Mouse (Mus musculus) T-helper 17 cell (primary cell): Measurements from ENCODE around the gene Nxpe2.
"Not testable (repeated sequence)": the region's sequence is repeated elsewhere in the genome, so short reads cannot be mapped to it uniquely, and the experiment has no call there.

Experiments used
- in situ Hi-C, 2 experiments: fragments of 300-600 bp; cut with MboI, MseI; formaldehyde crosslinking; loops; 1 replicate in 1 of 2; 2 replicates in 1 of 2; pipeline ENCODE4 v1.15.1; 2025; ENCODE audit warnings: high pct_unique_total_duplicates in 2 of 2

Nxpe2 gene

DNA sequence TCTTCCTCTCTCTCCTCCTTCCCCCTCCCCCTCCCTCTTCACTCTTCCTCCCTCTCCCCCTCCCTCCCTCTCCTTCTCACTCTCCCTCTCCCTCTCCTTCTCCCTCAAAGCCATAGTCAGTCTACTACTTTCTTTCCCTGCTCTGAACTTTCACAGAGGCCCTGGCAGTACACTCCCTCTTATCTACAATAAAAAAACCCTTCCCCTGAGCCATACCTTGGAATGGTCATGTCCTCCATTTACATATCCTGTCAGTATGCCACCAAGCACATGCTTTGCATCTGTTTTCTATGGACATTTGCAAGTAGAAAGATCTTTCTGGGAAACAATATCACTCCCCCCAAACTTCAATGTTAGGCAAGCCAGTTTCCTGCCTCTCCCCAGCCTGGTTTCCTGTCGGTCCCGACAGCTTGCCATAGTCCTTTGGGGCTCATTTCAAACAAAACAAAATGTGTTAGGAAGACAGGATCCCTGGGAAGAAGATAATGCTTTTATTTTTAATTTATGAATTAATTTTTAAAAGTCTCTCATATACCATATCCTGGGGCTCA lies at the start of gene Nxpe2:
TSS of gene Nxpe2 (minus strand) at position 307 of the 551 bp plus-strand sequence.
- in situ Hi-C loops: no loop called here

DNA sequence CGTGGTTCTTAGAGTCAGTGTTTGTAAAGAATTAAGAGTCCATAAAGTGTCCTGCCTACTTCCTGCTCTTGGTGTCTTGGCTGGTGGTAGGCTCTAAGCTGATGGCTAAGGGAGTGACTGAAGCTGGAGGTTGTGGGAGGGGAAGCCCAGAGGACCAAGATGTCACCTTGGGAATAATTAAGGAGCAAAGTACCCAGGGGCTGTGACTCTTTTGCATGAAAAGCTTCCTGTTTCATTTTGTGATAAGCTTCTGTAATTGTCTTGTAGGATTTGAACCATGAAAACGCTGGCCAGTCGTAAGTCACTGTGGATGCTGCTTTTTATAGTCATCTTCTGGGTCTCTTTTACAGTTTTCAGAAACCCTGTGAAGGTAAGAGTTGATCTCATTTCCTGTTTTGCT lies 36.7 kb upstream of the Nxpe2 start:
- in situ Hi-C loops: no loop called here

DNA sequence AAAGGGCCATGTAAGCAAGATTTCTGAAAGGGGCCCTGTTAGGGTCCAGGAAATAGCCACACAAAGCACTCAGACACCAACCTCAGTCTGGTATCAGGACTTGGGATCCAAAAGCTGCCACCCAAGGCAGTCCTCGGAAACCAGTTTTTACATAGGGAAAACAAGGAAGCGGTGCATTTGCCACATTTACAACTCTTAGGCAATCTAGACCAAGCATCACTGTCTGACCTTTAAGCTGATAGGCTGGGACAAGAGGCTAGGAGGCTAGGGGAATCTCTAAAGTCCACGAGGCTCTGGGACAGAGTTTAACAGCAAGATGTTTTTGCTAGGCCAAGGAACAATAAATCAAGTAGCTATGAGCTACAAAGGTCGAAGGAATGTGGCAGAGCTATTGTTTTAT lies 35.2 kb upstream of the Nxpe2 start:
- in situ Hi-C loops: no loop called here

DNA sequence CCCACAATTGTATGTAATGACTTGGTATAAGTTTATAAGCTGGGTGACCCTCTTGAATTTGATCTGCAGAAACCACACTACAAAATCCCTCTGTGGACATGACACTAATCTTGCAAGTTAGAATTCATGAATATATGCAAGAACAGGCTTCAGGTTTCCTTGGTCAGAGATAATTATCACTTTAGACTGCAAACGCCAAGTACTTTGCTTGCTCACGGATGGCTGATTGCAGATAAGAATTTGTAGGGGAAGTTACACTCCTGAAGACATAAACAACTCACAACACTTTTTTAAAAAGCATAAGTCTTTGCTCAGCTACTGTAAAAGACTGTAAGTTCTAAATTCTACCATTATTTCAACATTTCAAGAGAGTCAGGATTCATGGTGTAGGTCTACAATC lies 21.1 kb upstream of the Nxpe2 start:
- in situ Hi-C loops: no loop called here

DNA sequence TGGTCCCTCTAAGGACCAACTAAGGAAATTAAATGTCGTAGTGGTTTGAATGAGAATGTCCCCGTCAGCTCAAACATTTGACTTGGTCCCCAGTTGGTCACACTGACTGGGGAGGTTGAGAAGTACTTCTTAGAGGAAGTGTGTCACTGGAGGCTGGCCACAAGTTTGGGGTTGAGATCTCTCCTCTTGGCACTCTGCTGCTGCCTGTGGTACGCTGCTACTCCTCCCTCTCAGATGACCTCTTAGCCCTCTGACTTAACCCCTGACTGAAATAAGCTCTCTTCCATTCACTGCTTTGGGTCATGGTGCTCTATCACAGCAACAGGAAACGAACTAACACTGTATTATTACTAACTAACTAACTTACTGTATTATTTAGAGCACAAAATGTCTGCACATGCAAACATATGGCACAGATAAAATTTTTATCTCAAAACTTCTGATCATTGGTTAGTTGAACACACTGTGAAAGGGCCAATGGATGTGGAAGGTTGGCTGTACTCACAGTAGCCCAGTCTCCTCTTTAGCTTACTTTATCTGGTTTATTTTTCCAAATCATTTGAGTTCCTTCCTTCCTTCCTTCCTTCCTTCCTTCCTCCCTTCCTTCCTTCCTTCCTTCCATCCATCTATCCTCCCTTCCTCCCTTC lies 20.1 kb upstream of the Nxpe2 start:
- in situ Hi-C loops: no loop called here

DNA sequence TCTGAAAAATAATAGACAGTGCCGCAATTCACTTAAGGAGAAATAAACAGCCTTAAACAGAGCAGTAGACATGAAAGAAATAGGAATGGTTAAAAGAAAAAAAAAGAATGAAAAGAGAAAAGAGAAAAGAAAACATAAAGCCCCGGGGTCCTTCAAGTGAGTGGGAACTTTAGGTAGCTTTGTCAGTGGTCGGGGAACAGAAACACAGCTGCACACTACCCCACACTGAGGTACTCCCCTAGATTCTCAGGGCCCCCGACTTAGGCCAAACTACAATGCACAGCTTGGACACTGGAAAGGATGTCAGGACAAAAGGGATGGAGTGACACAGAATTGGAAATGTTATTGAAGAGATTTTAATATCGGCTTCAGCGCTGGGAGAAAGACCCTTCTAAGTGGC lies 9.5 kb upstream of the Nxpe2 start:
- in situ Hi-C loops: no loop called here

DNA sequence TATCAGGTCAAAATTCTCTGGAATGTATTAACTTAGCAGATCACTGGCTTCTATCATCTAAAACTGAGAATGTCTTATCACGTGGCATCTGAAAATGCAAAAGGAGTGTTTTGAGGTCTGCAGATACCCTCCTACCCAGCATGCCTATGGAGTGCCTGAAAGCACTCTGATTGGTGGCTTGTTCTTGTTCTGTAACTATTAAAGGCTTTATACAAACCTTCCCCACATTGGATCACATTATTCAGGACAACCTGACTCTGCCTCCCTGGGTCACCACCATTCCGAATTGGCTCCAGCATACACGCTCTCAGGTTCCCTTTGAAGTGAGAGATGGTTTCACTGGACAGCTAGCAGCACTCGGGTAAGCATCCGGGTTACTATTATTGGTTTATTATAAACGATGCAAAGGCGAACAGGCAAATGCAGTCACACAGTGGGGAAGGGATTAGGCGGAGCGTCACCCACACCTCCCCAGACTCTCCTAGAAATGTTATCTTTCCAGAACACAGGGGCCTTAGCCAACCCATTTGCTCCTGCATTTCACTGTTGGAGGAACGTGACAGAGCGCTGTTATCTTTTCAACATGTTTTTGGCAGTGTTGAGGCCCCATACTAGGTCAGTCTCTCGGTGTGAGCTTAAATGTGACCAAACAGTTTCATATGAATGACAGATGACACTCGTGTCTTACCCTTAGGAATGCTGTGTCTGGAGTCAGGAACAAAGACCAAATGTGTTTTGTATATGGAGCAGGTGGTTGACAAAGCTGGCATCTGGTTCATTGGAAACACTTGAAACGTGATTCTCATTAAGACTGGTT lies 8.8 kb upstream of the Nxpe2 start:
- in situ Hi-C loops: no loop called here

DNA sequence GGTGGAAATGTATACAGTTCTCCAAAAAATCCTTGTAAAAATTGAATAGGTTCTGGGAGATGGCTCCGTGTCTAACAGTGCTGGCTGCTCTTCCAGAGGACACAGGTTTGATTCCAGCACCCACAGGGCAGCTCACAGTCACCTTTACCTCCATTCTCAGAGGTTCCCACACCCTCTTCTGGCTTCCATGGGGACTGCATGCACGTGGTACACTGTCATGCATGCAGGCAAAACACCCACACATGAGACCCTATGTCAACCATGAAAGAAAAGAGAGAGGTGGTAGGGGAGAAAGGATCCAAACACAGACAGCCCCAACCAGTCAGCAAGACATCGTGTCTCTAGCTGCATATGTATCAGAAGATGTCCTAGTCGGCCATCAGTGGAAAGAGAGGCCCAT lies 7.6 kb upstream of the Nxpe2 start:
- in situ Hi-C loops: no loop called here

DNA sequence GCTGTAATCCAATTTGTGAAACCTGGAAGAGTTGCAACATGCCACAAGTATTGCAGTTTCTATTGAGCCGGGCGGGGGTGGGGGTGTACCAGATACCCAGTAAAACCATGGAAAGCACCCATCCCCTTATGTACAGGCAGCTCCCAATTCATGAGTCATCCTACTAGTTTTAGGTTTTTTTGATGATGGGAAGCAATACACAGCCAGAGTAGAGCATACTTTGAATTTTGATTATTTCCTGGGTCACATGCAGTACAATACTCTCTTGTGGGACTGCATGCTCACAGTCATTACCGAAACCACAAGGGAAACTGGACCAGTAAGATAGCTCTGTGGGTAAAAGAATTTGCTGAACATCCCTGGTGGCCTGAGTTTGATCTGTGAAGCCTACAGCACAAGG lies 3.8 kb upstream of the Nxpe2 start:
- in situ Hi-C loops: loop anchor here in 1 of 2 experiments (5.0 kb wide), 1 partner anchor 90 kb away; no protein-coding TSS in a partner anchor

DNA sequence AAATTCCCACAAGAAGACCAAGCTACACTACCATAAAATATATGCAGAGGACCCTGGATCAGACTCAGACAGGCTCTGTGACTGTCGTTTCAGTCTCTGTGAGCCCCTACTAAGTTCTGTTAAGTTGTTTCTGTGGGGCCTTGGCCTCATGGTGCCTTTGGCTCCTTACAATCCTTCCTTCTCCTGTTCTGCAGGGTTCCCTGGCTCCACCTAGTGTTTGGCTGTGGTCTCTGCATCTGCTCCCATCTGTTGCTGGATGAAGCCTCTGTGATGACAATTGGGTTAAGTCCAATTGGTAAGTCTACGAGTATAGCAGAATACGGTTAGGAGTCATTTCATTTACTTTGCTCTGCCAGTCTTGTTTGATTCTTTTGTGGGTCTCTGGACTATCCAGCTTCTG lies 1.5 kb upstream of the Nxpe2 start:
- in situ Hi-C loops: loop anchor here in 1 of 2 experiments (5.0 kb wide), 1 partner anchor 87 kb away; no protein-coding TSS in a partner anchor

DNA sequence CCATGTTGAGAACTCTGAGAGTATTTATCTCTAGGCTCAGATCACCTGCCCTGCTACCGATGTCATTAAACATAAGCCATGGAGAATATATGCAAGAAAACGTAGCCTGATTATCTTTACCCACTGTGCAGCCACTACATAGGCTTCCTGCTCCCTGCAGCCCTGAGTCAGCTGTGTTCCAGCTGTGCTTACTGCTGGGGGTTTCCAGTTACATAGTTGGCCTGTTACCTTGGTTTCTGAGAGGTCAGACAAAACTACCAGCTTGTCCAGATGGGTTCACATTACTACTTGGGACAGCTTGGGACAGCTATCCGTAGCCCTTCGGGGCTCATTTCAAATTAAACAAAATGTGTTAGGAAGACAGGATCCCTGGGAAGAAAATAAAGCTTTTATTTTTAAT lies 868 bp upstream of the Nxpe2 start:
- in situ Hi-C loops: no loop called here

DNA sequence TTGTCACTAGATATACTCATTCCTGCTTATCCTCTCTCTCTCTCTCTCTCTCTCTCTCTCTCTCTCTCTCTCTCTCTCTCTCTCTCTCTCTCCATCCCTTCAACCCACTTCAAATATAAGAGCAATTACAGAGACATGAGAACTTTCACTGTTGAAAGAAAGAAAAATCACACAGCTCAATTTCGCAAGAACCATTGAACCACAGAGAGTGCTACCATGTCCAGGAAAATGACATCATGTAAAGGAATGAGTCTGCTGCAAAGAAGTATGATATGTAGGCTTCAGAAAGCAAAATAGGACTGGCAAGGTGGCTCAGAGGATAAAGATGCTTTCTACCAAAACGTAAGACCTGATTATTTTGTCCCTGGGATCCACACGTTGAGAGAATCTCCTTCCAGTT lies 7.4 kb downstream of the Nxpe2 start:
- in situ Hi-C loops: no loop called here

DNA sequence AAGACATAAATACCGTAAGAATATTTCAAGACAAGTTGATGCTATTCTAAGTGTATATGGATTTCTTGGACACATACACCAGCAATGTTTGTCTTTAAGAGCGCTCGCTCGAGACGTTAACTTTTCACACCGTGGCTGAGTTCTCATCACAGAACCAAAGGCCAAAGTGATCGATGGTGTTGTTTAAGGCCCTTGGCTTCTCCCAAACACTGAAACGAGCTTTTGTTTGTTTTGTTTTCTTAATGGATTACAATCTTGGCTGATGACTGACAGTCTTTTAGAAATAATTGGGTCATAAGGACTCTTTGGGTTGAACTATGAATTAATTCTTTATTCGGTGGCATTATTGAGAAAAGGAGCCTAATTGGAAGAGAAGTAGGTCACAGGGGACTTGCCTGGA lies 7.8 kb downstream of the Nxpe2 start:
- in situ Hi-C loops: no loop called here

DNA sequence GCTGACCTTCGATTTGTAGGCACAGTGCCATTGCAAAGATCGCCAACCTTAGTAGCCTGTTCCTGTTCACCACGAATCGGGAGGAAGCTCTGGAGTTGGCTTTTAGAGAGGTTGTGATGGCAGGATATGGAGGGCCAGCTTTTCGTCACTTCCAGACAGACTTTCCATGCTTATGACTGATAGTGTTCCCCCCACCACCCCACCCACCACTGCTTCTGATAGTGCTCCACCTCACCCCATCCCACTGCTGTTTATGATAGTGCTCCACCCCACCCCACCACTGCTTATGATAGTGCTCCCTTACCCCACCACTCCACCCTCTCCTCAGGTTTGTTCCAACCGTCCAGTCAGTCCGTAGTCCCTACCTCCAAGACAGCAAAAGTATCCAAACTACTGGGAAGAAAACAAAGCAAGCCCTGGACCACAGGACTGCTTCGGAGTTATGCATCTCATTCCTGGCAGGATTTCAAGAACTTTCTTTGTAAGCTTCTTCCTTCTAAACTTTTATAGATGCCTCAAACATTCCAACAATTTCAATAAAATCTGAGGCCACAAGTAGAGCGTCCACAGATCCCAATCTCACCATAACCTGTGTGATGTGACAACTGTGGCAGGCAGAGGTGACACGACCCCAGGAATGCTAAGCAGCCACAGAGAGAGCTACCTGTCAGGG lies 12.4 kb downstream of the Nxpe2 start:
- in situ Hi-C loops: no loop called here

DNA sequence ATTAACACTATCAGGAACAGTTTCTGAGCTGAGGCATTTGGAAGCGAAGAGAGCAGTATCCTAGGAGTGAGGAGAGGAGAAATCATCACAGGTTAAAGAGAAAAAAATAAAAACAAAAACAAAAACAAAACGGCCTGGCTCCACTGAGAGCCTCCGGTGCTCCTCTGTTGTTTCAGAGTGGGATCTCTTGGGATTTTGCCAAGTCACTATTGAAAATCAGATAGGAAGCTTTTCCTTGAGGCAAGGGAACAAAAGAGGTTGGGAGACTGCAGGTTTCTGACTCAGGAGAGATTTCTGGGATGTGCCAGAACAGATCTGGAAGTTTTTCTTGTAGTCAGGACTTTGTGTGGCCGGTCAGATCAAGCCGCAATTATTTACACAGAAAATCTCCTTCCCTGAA lies 13.7 kb downstream of the Nxpe2 start:
- in situ Hi-C loops: no loop called here

DNA sequence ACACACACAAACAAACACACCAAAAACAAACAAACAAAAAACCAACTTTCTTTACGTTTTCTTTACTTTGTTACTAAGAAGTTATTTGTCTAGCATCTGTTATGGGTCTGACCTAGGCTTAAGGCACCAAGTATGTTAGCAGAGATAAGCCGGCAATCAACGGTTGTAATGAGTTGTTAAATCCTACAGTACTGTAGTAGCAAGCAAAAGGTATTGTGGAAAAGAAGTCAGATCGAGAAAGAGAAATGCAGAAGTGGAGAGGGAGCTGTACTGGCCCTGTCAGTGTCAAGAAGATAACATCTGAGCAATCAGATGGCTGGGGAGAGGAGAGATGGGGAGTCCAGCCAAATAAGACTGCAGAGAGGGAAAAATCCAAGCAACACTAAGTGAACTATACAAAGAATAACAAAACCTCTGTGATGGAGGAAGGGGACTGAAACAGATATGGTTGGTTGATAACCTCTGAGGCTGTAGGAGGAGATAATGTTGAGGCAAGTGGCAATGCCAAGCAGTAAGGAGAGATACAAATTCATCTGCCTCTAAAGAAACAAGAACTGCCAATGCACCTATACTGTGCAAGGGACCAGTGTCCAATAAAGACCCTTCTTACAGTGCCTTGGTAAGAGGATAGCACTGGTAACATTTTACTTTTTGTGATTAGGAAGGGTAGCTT lies 14.3 kb downstream of the Nxpe2 start:
- in situ Hi-C loops: no loop called here

DNA sequence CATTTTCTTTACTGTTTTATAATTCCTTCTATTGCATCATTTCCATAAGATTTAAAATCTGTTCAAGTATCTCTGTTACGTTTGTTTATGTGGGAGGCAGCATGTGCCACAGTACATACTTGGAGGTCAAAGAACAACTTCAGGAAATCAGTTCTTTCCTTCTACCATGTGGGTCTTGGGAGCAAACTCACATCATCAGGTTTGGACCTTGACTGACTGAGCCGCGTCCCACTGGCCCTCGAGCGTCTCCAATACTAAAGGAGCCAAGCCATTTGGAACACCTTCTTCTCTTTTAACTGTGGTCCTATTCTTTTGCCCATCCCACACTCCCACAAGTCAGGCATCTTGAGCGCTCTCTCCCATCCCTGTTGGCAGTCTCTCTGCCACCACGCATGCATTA lies 23.7 kb downstream of the Nxpe2 start:
- in situ Hi-C loops: no loop called here

DNA sequence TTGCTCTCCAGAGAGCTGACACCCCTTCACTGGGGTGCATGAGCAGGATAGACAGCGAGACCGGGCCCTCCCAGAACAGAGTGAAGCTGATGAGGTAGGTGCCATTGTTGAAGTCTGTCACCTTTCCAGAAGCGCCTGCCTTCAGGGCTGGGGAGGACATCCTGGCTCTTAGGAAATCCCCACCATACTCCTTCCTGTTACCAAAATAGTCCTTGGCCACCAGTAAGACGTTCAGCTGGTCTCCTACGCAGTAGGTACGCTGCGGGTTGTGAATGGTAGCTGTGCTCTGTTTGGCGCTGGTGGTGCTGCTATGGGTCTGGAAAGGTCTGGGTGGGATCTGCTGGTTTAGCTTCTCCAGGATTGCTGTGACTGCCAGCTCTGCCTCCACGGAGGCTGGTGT lies 26.9 kb downstream of the Nxpe2 start:
- in situ Hi-C loops: no loop called here

DNA sequence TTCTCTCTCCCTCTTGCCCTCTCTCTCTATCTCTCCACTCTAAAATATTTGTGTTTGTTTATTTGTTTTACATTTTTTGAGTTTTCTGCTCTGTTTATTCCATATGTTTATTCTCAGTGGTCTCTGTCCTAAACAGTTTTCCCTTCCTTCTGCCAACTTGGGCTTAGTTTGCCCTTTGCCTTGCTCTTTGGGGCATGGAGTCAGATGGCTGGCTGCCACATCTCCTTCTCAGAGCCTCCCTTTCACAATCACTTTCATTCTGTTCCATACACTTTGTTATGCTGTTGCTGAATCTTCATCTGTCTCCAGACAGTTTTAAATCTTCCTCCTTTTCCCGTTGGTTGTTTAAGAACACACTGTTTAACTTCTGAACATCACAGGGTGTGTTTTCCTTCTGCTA lies 37.4 kb downstream of the Nxpe2 start:
- in situ Hi-C loops: no loop called here

DNA sequence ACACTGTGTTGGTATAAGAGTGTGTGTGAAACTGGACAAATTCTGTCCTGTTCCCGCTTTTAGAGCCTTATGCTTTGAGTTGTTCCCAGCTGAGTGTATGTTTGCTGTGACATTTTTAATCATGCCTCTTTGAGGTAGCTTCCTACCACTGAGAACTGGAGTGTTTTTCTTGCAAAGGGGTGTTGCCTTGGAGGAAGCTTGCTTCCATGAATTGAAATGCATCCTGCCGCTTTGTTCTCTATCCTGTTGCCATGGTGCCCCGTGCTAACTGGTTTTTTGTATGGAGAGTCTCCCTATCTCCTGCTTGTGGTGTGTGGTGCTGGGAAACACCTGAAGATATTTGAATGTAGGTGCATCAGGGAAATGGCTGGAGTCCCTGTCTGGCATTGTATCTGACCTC lies 39.1 kb downstream of the Nxpe2 start:
- in situ Hi-C loops: no loop called here

DNA sequence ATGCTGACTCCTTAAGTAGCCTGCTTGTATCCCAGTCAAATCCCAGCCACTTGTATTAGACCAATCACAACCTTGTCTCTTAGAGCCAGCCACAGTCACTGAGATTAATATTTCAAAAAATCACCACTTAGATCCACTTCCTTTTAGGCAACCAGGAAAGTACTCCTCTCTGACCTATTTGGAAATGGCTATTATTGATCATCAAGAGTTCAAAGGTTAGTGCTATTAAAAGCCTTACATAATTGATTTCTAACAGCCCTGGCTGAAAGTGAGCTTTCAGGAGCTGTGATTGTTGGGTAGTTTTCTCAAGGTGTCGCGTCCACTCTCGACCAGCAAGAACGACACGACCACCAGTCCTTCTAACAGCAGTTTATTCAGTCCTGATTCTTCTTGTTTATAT lies 42.0 kb downstream of the Nxpe2 start:
- in situ Hi-C loops: no loop called here

DNA sequence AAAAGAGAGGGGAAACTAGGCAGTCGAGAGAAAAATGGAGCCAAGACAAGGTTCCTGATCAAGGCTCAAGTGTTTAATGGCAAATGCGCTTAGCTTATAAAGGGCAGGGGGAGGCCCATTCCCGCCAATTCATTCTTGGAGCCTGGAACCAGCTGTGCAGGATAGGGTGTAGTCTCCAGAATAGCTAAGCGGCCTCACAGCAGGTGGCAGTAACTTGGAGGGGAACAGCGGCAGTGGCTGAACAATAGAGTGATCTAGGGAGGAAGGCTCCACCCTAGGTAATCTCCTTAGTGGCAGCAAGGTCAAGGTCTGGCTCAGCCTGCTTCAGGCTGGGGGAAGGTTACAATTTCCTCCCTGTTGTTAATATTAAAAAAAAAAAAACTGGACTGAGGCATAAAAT lies 49.7 kb downstream of the Nxpe2 start:
- in situ Hi-C loops: not testable (repeated sequence)
